Mouse (Mus musculus): ENCODE measurements around the gene Ank3.

GRCm38 (mm10) chr10:69384640-69385039 lies 13.9 kb upstream of the Ank3 start:
- TF ChIP-seq CTCF (IDR thresholded peaks at IDR 0.05; ENCODE audit: extremely low read depth, insufficient read length, insufficient replicate concordance, low read depth, low read length), result no peak
- TF ChIP-seq POLR2A (IDR thresholded peaks at IDR 0.05; ENCODE audit: low read depth, low read length), result no peak
